Mouse (Mus musculus) intestine, embryonic 15.5 days (tissue): Measurements from ENCODE around the gene Kcnk13. TPM values are rescaled to one million over a fixed set of nuclear protein-coding genes. Genes with fewer than 3 reads are reported as not detected.

Source experiments
- ATAC-seq: fragments of 200-750 bp; cut with Nextera tagmentation; 2 replicates; pipeline ENCODE4 v1.8.0; 2017; ENCODE audit warnings: moderate TSS enrichment, moderate library complexity
- H3K27ac ChIP-seq: fragments of 300-500 bp; sonication (generic); 2 replicates; pipeline ENCODE4 v1.5.1; 2015; ENCODE audit warnings: mild to moderate bottlenecking, inconsistent platforms
- H3K27me3 ChIP-seq: fragments of 300-500 bp; sonication (generic); replicated peaks from 2 replicates; pipeline ENCODE4 v1.6.1; 2015; ENCODE audit warnings: inconsistent platforms
- H3K36me3 ChIP-seq: fragments of 300-500 bp; sonication (generic); 2 replicates; pipeline ENCODE4 v1.6.1; 2015; ENCODE audit warnings: inconsistent platforms
- H3K4me1 ChIP-seq: fragments of 300-500 bp; sonication (generic); replicated peaks from 2 replicates; pipeline ENCODE4 v1.6.1; 2015; ENCODE audit warnings: inconsistent platforms
- H3K4me2 ChIP-seq: fragments of 300-500 bp; sonication (generic); replicated peaks from 2 replicates; pipeline ENCODE4 v1.6.1; 2015; ENCODE audit warnings: mild to moderate bottlenecking, inconsistent platforms
- H3K4me3 ChIP-seq: fragments of 300-500 bp; sonication (generic); replicated peaks from 2 replicates; pipeline ENCODE4 v1.5.1; 2015; ENCODE audit warnings: inconsistent platforms
- H3K9ac ChIP-seq: fragments of 300-500 bp; sonication (generic); 2 replicates; pipeline ENCODE4 v1.6.1; 2015; ENCODE audit warnings: inconsistent platforms
- H3K9me3 ChIP-seq: fragments of 300-500 bp; sonication (generic); 2 replicates; pipeline ENCODE4 v1.6.1; 2016; ENCODE audit warnings: inconsistent platforms
- WGBS: fragments of 180-500 bp; shearing (Covaris S2); methylation state at CpG from one replicate; pipeline ENCODE4 v1.1.7; 2015; 5-methylcytosine and 5-hydroxymethylcytosine counted together
- polyA plus RNA-seq: library from polyadenylated mRNA; unstranded; fragments of >200 nt; fragmentation: Nextera tagmentation; extraction: Ambion mirVana; gene quantifications from 2 replicates; pipeline ENCODE4 v1.2.1, GENCODE M21; 2015

Gene Kcnk13
- polyA plus RNA-seq, 1 experiment from 2014 or later = 0.72 TPM

GRCm38 (mm10) chr12:100032521-100032920, 68.2 kb downstream of the Kcnk13 start:
- no peaks in the 10 kb centered on the region for H3K36me3 ChIP-seq
- H3K4me2 ChIP-seq = no peak overlapping the region
- 79% methylated on average over 4 of the region's 4 CpGs for WGBS
- H3K9ac ChIP-seq = no peak overlapping the region
- no peak for ATAC-seq
- no peaks in the 10 kb centered on the region for H3K9me3 ChIP-seq
- H3K27me3 ChIP-seq = no peaks in the 10 kb centered on the region
- H3K4me3 ChIP-seq = no peak overlapping the region
- no peak overlapping the region for H3K27ac ChIP-seq
- H3K4me1 ChIP-seq = no peaks in the 10 kb centered on the region

- Histone ChIP-seq H3K4me3 (no peak overlapping the region), H3K4me2 (no peak overlapping the region), H3K9ac (no peak overlapping the region), H3K27me3 (no peaks in the 10 kb centered on the region), H3K27ac (no peak overlapping the region), H3K4me1 (no peaks in the 10 kb centered on the region), H3K9me3 (no peaks in the 10 kb centered on the region), H3K36me3 (no peaks in the 10 kb centered on the region)
- no peak for ATAC-seq
- 81% methylated on average over 5 of the region's 5 CpGs for WGBS
Observed at GRCm38 (mm10) chr12:100038741-100039262, 74.5 kb downstream of the Kcnk13 start.

DNA sequence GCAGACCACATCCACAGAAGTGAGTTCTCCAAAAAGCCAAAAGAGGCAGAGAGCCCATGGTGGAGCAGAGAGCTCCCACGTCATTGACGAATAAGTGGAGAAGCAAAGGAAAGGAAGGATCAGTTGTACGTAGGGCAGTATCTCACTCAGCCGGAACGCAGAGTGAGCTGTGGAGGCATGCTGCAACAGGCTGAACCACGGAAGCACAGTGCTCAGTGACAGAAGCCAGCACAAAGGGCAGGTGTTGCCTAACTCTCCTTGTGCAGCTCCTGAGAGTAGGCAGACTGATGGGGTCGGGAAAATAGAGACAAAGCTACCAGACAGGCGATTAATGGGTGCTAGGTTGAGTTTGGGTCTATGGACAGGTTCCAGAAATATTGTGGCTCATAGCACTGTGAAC, 77.8 kb downstream of the Kcnk13 start:
- no peak for ATAC-seq
- H3K9ac ChIP-seq = no peak overlapping the region
- WGBS = 73% methylated on average over 8 of the region's 8 CpGs
- H3K9me3 ChIP-seq = no peaks in the 10 kb centered on the region
- no peak overlapping the region for H3K27ac ChIP-seq
- no peak overlapping the region for H3K4me3 ChIP-seq
- no peak overlapping the region for H3K4me2 ChIP-seq
- no peaks in the 10 kb centered on the region for H3K27me3 ChIP-seq
- no peaks in the 10 kb centered on the region for H3K36me3 ChIP-seq
- H3K4me1 ChIP-seq = no peaks in the 10 kb centered on the region

- H3K4me3 ChIP-seq = no peak overlapping the region
- H3K9me3 ChIP-seq = no peaks in the 10 kb centered on the region
- H3K4me2 ChIP-seq = no peak overlapping the region
- H3K9ac ChIP-seq = no peak overlapping the region
- 47% methylated on average over 4 of the region's 4 CpGs for WGBS
- H3K27me3 ChIP-seq = no peaks in the 10 kb centered on the region
- no peaks in the 10 kb centered on the region for H3K36me3 ChIP-seq
- ATAC-seq = no peak
- H3K4me1 ChIP-seq = no peaks in the 10 kb centered on the region
- no peak overlapping the region for H3K27ac ChIP-seq
Observed at GRCm38 (mm10) chr12:100044704-100045103, 80.4 kb downstream of the Kcnk13 start.

DNA sequence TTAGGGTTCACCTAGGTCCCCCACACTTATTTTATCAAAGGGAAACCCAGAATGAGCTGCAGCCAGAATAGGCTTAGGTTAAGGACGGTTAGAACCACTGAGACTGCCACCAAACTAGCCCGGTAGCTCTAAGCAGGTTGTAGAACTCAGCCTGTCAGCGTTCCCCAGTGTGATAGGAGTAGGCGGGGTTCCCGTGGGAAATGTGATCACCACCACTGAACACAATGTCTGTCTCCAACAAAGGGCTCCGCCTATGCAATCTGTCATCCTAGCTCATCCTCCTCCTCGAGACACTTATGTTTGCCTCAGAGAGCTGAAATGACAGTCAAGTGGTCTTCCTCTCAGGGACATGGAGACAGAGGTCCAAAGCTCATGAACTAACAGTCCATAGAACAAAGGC, 86.3 kb downstream of the Kcnk13 start:
- Histone ChIP-seq H3K9ac (no peak overlapping the region), H3K4me3 (no peak overlapping the region), H3K36me3 (no peaks in the 10 kb centered on the region), H3K4me2 (no peak overlapping the region), H3K27ac (no peak overlapping the region), H3K9me3 (no peaks in the 10 kb centered on the region), H3K27me3 (no peaks in the 10 kb centered on the region), H3K4me1 (no peaks in the 10 kb centered on the region)
- WGBS = 58% methylated on average over 7 of the region's 7 CpGs
- no peak for ATAC-seq

- H3K27me3 ChIP-seq = no peaks in the 10 kb centered on the region
- no peak for ATAC-seq
- WGBS = 80% methylated on average over 5 of the region's 5 CpGs
- H3K9me3 ChIP-seq = no peaks in the 10 kb centered on the region
- no peaks in the 10 kb centered on the region for H3K36me3 ChIP-seq
- no peak overlapping the region for H3K4me2 ChIP-seq
- H3K4me1 ChIP-seq = no peaks in the 10 kb centered on the region
- no peak overlapping the region for H3K27ac ChIP-seq
- H3K9ac ChIP-seq = no peak overlapping the region
- no peak overlapping the region for H3K4me3 ChIP-seq
Observed at GRCm38 (mm10) chr12:100053617-100054016, 89.3 kb downstream of the Kcnk13 start.

- 87% methylated on average over 10 of the region's 10 CpGs for WGBS
- Histone ChIP-seq H3K9me3 (no peaks in the 10 kb centered on the region), H3K36me3 (no peaks in the 10 kb centered on the region), H3K9ac (no peak overlapping the region), H3K27ac (no peak overlapping the region), H3K4me2 (no peak overlapping the region), H3K27me3 (no peaks in the 10 kb centered on the region), H3K4me3 (no peak overlapping the region), H3K4me1 (no peaks in the 10 kb centered on the region)
- ATAC-seq = no peak
Observed at GRCm38 (mm10) chr12:100061071-100061470, 96.8 kb downstream of the Kcnk13 start.

DNA sequence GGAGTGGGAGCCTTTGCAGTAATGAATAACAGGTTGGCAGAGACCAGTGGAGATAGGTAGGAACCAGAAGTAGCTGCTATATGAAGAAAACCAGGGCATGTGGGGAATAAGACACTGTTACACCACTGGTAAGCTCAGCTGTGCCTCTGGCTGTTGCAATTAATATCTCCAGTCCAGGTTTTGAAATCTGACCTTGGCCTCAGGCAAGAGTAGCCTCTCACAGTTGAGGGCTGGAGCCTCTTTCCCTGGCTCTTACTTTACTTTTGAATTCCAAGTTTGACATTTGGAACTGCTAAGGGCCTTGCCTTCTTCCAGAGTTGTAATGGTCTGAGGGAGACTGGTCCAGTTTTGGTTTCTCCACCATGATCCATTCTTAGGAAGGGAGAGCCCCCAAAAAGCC, 97.5 kb downstream of the Kcnk13 start:
- H3K27me3 ChIP-seq = no peaks in the 10 kb centered on the region
- no peak overlapping the region for H3K27ac ChIP-seq
- no peak overlapping the region for H3K9ac ChIP-seq
- no peak overlapping the region for H3K4me3 ChIP-seq
- no peak for ATAC-seq
- H3K36me3 ChIP-seq = no peaks in the 10 kb centered on the region
- H3K9me3 ChIP-seq = no peaks in the 10 kb centered on the region
- no peak overlapping the region for H3K4me2 ChIP-seq
- H3K4me1 ChIP-seq = no peaks in the 10 kb centered on the region

GRCm38 (mm10) chr12:100062584-100062983, 98.3 kb downstream of the Kcnk13 start:
- Histone ChIP-seq H3K27ac (no peak overlapping the region), H3K4me1 (no peaks in the 10 kb centered on the region), H3K9me3 (no peaks in the 10 kb centered on the region), H3K4me2 (no peak overlapping the region), H3K9ac (no peak overlapping the region), H3K4me3 (no peak overlapping the region), H3K36me3 (no peaks in the 10 kb centered on the region), H3K27me3 (no peaks in the 10 kb centered on the region)
- 70% methylated on average over 3 of the region's 3 CpGs for WGBS
- no peak for ATAC-seq

GRCm38 (mm10) chr12:100065109-100065508, 100.8 kb downstream of the Kcnk13 start:
- WGBS = 76% methylated on average over 3 of the region's 3 CpGs
- ATAC-seq = no peak

DNA sequence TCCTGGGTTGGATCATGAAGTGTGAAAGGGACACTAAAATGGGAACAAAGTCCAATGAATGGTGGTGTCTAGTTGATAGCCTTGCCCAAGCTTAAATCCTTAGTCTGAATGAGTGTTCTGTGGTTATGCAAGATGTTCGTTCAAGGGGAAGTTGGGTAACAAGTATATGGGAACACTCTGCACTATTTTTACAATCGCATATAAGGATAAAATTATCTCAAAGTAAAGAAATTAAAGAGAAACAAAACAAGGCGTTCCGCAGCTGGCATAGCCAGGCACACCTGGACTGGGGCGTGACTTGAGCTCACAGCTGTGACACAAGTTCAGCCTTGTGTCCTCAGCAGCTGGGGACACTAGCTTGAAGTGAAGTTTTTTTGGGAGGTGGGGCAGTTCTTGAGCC, 103.2 kb downstream of the Kcnk13 start:
- no peak overlapping the region for H3K4me3 ChIP-seq
- H3K9me3 ChIP-seq = no peaks in the 10 kb centered on the region
- peak; percentile 85 for ATAC-seq
- H3K36me3 ChIP-seq = no peaks in the 10 kb centered on the region
- no peaks in the 10 kb centered on the region for H3K27me3 ChIP-seq
- no peak overlapping the region for H3K9ac ChIP-seq
- H3K4me2 ChIP-seq = no peak overlapping the region
- H3K4me1 ChIP-seq = no peaks in the 10 kb centered on the region
- 64% methylated on average over 5 of the region's 5 CpGs for WGBS
- no peak overlapping the region for H3K27ac ChIP-seq

More at GRCm38 (mm10) chr12:100065109-100065508, 100.8 kb downstream of the Kcnk13 start:
- H3K9me3 ChIP-seq = no peaks in the 10 kb centered on the region
- no peaks in the 10 kb centered on the region for H3K36me3 ChIP-seq
- H3K4me2 ChIP-seq = no peak overlapping the region
- H3K27ac ChIP-seq = no peak overlapping the region
- H3K4me1 ChIP-seq = no peaks in the 10 kb centered on the region
- no peak overlapping the region for H3K4me3 ChIP-seq
- H3K27me3 ChIP-seq = no peaks in the 10 kb centered on the region
- H3K9ac ChIP-seq = no peak overlapping the region

GRCm38 (mm10) chr12:100073201-100073672, 108.9 kb downstream of the Kcnk13 start:
- H3K36me3 ChIP-seq = no peaks in the 10 kb centered on the region
- no peak overlapping the region for H3K4me3 ChIP-seq
- no peak overlapping the region for H3K27ac ChIP-seq
- WGBS = 61% methylated on average over 4 of the region's 4 CpGs
- H3K9me3 ChIP-seq = no peaks in the 10 kb centered on the region
- no peak overlapping the region for H3K4me2 ChIP-seq
- ATAC-seq = no peak
- H3K27me3 ChIP-seq = no peaks in the 10 kb centered on the region
- no peak overlapping the region for H3K9ac ChIP-seq
- H3K4me1 ChIP-seq = no peaks in the 10 kb centered on the region

- no peaks in the 10 kb centered on the region for H3K4me1 ChIP-seq
- H3K4me3 ChIP-seq = no peak overlapping the region
- 54% methylated on average over 4 of the region's 4 CpGs for WGBS
- no peak for ATAC-seq
- no peaks in the 10 kb centered on the region for H3K9me3 ChIP-seq
- H3K4me2 ChIP-seq = no peak overlapping the region
- no peaks in the 10 kb centered on the region for H3K36me3 ChIP-seq
- H3K9ac ChIP-seq = no peak overlapping the region
- H3K27ac ChIP-seq = no peak overlapping the region
- no peaks in the 10 kb centered on the region for H3K27me3 ChIP-seq
Observed at GRCm38 (mm10) chr12:100075715-100076114, 111.4 kb downstream of the Kcnk13 start.
